Mouse (Mus musculus) adrenal gland, adult 8-10 months (tissue): ENCODE measurements around the gene Snrnp27. TPM values are rescaled to one million over a fixed set of nuclear protein-coding genes. Genes with fewer than 3 reads are reported as not detected.

Experiments used
- DNase-seq: peaks from one replicate; pipeline ENCODE4 v3.0.0; 2022
- total RNA-seq, 4 experiments: library from RNA; stranded (reverse); gene quantifications; 2 replicates each; pipeline ENCODE4 v1.2.4; 2022

Gene Snrnp27
- total RNA-seq, 4 experiments from 2014 or later, result 54.4 to 57.5 (median 55.9) TPM

DNA sequence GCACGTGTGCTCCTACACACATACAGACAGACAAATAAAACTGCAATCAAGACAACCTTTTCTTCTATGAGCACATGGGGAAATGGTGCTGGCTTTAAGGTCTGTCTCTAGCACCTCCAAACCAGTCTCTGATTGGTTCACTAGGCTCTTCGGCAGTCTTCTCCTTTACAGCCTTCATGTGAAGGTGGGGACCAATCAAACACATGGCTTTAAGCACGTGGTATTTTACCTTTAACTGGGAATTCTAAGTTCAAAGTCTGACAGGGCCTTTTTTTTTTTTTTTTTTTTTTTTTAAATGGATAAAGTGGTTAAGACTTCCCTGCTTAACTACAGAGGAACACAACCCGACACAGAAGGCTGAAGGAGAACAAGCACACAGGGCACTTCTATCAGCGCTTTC lies 19.2 kb downstream of the Snrnp27 start:
- no peak for DNase-seq

DNA sequence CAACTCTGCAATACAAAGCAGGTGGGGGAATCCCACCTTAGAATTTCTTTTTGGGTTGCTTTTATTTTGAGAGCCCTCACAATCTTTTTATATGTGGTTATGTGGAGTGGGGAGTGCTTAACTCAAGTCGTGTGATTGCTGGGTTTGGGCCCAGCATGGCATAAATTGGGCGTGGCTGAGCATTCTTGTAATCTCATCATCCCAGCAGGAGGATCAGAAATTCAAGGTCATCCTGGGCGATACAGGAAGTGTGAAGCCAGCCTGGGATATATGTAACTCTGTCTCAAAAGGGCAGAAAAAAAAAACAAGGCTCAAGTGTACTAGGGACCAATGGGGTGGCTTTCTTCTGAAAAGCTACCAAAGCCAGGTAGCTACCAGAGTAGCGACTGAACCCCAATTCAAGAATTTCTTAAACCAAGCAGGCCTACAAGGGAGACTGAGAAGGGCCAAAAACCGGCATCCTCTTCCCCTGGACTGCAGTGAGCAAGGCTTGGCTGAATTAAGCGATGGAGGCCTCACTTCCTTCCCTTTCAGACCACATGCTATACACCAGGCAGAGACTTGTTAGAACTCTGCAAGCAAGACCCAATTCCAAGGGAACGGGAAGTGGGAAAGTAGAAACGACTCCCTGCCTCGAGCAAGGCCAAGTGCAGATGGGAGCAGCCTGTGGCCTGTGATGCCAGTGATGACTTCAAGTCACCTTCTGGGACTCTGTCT lies 24.0 kb downstream of the Snrnp27 start:
- no peak for DNase-seq

DNA sequence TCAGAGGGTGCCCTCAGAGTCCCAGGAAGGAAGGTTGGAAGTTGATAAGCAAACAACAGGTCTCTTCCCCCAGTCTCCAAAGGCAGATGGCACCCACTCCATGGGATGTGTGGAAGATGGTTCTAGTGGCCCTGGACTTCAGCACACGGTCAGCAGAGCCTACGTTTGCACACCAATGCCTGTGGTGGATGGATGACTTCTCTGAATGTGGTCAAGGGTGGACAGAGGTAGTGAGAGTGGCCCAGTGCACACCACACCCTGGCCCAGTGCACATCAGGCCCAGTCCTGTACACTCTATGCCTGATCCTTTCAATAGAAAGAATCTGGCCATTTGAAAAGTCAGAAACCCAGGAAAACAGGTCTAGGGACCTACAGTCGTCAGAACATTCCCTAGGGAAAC lies 25.8 kb downstream of the Snrnp27 start:
- no peak for DNase-seq

- no peak for DNase-seq
These were observed 29.9 kb downstream of the Snrnp27 start for GRCm38 (mm10) chr6:86654270-86654916.

- no peak for DNase-seq
These were observed 31.3 kb downstream of the Snrnp27 start for GRCm38 (mm10) chr6:86653026-86653425.

GRCm38 (mm10) chr6:86646143-86646542 lies 38.2 kb downstream of the Snrnp27 start:
- no peak for DNase-seq

DNA sequence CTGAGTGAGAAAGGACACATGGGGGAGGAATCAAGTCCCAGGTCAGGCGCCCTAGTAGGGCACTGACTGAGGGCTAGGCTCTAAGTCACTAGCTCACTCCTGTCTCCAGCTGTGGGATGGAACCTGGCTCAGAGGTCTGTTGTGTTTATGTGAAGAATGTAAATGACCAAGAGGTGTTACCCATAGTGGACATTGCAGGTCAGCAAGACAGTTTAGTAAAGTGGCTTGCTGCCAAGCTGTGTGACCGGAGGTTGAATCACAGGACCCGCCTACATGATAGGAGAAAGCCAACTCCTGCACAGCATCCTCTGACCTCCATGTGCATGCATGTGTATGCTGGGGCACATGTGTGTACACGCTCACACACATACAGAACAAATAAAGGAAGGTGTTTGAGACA lies 38.8 kb downstream of the Snrnp27 start:
- no peak for DNase-seq

DNA sequence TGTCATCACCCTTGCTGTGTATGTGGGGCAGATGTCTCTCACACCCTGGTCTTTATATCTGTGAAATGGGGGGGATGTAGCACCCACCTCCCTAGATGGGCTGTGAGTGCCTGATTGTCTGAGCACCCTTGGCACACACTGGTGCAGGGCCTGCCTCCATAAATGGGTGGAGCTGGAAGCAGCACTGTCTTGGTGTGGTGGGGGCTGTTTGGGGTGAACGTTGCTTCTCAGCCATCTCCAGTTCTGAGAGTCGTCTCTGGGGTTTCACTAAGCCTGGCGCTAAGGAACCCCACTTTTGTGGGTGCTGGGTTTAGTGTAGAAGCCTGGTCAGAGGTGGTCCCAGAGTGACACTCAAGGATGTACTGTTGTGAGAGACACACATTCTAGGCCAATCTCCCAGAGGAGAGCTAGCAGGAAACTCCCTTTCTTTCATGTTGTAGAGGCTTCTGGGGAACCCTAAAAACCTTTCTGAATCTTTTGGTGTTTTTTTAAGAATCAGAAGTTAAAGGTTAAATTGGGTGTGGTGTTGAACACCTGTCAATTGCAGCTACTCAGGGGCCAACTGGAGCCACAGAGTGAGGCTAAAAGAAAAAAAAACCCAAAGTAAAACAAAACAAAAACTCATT lies 39.4 kb downstream of the Snrnp27 start:
- DNase-seq, result no peak

DNA sequence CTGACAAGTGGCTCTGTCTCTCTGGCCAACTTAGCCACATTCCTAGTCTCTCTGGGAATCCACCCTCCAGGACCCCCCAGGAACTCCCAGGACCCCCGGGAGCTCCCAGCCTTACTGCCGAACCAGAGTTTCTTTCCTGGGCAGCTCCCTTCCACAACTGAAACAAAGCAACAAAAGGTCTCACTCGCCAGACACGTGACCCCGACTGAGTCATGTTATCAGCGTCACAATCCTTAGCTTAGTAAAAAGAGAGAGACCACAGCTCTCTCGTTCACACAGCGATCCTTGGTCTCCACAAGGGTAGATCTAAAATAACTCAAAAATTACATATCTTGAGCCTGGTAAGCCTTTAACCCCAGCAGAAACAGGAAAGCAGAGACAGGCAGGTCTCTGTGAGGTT lies 42.6 kb downstream of the Snrnp27 start:
- DNase-seq, result no peak

- DNase-seq, result no peak
These were observed 43.5 kb downstream of the Snrnp27 start for GRCm38 (mm10) chr6:86640776-86641175.

DNA sequence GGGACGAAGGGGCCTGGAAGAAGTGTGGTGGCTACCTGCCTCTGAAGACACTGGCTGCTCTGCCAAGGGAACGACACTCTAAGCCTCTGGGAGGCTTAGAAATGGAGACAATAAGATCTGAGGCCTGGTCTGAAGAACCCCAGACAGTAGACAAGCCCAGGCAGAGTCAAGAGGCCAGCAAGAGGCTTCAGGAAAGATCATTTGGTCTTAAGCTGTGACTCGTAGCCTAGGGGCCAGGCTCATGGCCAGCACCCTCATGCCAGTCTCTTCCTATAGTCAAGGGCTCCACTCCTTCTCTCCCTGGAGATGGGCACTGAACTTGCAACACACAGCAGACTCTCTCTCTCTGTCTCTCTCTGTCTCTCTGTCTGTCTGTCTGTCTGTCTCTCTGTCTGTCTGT lies 44.2 kb downstream of the Snrnp27 start:
- no peak for DNase-seq

DNA sequence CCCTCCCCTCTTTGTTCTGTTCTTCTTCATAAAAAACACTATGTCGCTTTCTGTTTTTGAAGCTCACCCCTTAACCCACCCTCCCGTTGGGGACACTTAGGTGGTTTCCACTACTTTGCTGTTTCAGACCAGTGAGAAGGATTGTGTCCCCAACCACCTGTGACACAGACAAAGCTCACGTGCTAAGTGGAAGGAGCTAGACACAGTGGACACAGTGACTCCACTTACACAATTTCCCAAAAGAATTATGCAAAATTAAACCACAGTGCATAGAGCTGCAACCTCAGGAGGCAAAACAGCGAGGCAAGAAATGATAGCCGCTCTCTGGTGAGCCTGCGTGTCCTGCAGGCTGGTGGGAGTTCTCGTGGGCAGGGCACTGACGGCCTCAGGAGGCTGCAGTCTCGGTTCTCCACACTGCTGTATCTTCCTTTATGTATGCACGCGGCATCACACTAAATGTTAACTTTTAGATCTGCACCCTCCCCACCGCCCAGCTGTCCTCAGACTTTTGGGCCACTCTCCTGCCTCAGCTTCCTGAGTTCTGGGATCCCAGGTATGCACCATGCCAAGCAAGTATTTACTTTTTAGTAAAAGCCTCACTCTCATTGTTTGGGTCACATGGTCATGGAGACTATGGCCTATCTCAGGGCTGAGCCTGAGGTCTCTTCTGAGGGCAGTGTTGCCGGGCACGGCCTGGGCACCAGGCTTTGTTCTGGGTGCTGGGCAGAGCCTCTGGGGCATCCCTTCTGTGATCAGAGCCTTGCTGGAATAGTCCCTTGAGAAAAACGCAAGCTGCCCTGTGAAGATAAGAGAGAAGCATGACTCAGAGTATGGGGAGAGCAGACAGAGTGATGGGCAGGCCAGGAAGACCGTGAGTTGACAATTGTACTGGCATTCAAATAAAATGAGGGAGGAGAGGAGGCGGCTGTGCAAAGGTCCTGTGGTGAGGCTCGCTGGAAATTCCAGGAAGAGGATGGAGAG lies 44.9 kb downstream of the Snrnp27 start:
- DNase-seq, result no peak

GRCm38 (mm10) chr6:86638434-86638833 lies 45.9 kb downstream of the Snrnp27 start:
- DNase-seq, result no peak

DNA sequence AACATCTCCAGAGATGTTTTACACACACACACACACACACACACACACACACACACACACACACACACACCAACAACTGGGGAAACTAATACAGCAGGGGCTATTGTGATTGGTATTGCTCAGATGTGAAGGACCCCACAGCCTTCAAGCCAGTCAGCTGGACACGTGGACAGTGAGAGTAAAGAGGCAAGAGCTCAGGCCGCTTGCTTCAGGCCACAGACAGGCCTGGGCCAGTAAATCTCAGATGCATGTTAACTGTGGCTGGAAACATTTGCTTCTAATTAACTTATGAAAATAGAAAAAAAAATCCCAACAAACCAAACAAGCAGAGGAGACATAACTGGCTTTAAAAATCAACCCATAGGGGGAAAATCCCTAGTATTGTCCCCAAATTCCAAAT lies 46.5 kb downstream of the Snrnp27 start:
- no peak for DNase-seq

GRCm38 (mm10) chr6:86637171-86637835 lies 47.0 kb downstream of the Snrnp27 start:
- DNase-seq, result no peak

DNA sequence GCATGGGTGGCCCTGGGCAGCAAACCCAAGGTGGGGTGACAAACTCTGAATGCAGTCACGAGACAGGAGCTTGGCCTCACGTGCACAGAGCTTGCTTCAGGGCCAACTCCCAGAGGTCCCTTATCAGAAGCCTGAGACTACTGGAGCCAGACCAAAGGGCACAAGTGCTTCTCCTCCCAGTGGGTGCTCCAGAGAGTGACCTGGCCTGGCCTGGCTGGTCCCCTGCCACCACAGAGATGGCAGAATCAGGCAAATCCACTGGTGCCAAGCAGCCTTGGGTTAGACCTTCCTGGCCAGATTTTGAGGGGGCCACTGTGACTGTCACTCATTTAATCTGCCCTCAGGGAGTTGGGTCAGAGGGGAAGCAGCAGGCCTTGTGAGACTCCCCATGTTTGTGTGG lies 47.8 kb downstream of the Snrnp27 start:
- DNase-seq, result peak; percentile 68

- DNase-seq, result no peak
These were observed 54.2 kb downstream of the Snrnp27 start for GRCm38 (mm10) chr6:86630141-86630540.

- no peak for DNase-seq
These were observed 56.4 kb downstream of the Snrnp27 start, which contains the start of gene Asprv1 for GRCm38 (mm10) chr6:86627946-86628345. Gene Asprv1 (plus strand): TSS chr6:86628164.
